Mouse (Mus musculus): ENCODE data around the gene Mrpl58. TPM values are rescaled to one million over a fixed set of nuclear protein-coding genes. Genes with fewer than 3 reads are reported as not detected.
"Not testable (repeated sequence)": the region's sequence is repeated elsewhere in the genome, so short reads cannot be mapped to it uniquely, and the experiment has no call there.

The Mrpl58 gene
- total RNA-seq, 2 experiments from 2014 or later: 115 to 119 TPM

- DNase-seq (ENCODE audit: low spot score in 2 of 2): no peak
- intact Hi-C loops (cut with DNase I): no loop called here
These were observed 22.3 kb upstream of the Mrpl58 start for GRCm38 (mm10) chr11:115381276-115381675.

- intact Hi-C loops (cut with DNase I): no loop called here
- peak; percentile 84 to 85 for DNase-seq (ENCODE audit: low spot score in 2 of 2)
These were observed 21.6 kb upstream of the Mrpl58 start, which contains the start of gene Cdr2l for GRCm38 (mm10) chr11:115381743-115382539. Gene Cdr2l (plus strand): TSS chr11:115381916.

DNA sequence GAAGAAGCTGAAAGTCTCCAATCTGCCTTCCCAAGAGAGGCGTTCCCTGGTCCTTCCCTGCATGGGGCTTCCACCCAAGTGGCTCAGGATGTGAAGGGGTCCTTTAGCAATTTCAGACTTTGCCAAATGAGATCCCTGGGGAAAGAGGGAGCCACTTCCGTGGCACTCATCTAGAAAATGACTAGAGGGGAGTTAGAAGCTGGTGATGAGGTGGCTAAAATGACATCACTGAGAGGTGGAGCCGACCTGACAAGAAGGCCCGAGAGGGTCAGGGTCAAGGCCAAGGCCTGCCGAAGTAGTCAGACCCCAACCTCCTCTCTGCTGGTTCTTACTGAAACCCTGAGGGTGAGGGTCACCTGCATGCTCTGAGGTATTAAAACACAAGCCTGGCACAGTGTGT, 20.7 kb upstream of the Mrpl58 start:
- peak in 1 of 2 experiments; percentile 36 for DNase-seq (ENCODE audit: low spot score in 2 of 2)
- intact Hi-C loops (cut with DNase I): no loop called here

- intact Hi-C loops (cut with DNase I): no loop called here
- DNase-seq (ENCODE audit: low spot score in 2 of 2): peak; percentile 28 to 29
These were observed 19.7 kb upstream of the Mrpl58 start for GRCm38 (mm10) chr11:115383701-115384474.

- intact Hi-C loops (cut with DNase I): no loop called here
- no peak for DNase-seq (ENCODE audit: low spot score in 2 of 2)
These were observed 19.0 kb upstream of the Mrpl58 start for GRCm38 (mm10) chr11:115384587-115384986.

DNA sequence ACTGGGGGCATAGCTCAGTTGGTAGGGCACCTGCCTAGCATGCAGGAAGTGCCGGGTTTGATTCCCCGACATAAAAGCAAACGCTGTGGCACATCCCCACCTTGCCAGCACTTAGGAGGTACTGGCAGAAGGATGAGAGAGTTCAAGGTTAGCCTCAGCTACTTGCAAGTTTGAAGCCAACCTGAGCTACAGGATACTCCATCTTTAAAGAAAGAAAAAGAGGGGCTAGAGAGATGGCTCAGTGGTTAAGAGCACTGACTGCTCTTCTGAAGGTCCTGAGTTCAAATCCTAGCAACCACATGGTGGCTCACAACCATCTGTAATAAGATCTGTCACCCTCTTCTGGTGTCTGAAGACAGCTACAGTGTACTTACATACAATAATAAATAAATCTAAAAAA, 16.7 kb upstream of the Mrpl58 start:
- intact Hi-C loops (cut with DNase I): not testable (repeated sequence)

GRCm38 (mm10) chr11:115391358-115391757, 12.2 kb upstream of the Mrpl58 start:
- no peak for DNase-seq (ENCODE audit: low spot score in 2 of 2)

More for the DNA sequence above, 16.7 kb upstream of the Mrpl58 start:
- DNase-seq (ENCODE audit: low spot score in 2 of 2): not testable (repeated sequence)

GRCm38 (mm10) chr11:115393721-115394325, 9.7 kb upstream of the Mrpl58 start:
- intact Hi-C loops (cut with DNase I): no loop called here
- DNase-seq (ENCODE audit: low spot score in 2 of 2): no peak

More at GRCm38 (mm10) chr11:115391358-115391757, 12.2 kb upstream of the Mrpl58 start:
- intact Hi-C loops (cut with DNase I): no loop called here

DNA sequence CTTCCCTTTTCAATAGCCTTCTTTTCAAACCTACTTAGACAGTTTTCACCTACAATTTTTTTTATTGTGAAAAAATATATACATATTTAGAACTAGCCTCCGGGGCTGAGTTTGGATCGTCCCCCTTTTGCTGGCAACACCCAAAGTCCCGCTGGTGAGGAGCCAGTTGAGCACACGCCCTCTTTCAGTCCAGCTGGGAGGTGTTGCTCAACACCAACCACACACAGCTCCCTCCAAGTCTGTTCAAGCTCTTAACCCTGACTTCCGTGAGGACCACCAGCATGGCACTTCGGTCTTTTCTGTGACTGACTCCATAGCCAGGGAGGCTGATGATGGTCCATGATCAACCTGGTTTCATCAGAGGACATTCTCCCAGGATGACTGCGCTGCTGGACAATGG, 5.5 kb upstream of the Mrpl58 start:
- intact Hi-C loops (cut with DNase I): no loop called here
- DNase-seq (ENCODE audit: low spot score in 2 of 2): no peak

DNA sequence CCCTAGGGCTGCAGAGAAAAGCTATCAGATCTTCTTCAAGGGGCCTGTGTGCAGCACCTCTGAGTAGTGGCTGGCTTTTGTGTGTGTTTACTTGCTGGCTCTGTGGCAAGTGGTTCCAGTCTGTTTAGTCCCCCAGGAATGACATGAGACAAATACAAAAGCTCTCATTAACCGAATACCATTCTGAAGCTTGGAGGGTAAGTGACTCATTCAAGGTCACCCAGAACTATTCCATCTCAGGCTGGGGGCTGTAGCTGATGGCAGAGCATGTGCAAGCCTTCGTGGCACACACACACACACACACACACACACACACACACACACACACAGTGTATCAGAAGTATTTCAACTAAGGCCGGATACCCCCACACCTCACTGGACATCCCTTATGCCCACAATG, 3.4 kb upstream of the Mrpl58 start:
- intact Hi-C loops (cut with DNase I): no loop called here
- peak in 1 of 2 experiments; percentile 14 for DNase-seq (ENCODE audit: low spot score in 2 of 2)

- intact Hi-C loops (cut with DNase I): no loop called here
- DNase-seq (ENCODE audit: low spot score in 2 of 2): peak; percentile 63 to 73
These were observed 2.7 kb upstream of the Mrpl58 start for GRCm38 (mm10) chr11:115400630-115401391.

DNA sequence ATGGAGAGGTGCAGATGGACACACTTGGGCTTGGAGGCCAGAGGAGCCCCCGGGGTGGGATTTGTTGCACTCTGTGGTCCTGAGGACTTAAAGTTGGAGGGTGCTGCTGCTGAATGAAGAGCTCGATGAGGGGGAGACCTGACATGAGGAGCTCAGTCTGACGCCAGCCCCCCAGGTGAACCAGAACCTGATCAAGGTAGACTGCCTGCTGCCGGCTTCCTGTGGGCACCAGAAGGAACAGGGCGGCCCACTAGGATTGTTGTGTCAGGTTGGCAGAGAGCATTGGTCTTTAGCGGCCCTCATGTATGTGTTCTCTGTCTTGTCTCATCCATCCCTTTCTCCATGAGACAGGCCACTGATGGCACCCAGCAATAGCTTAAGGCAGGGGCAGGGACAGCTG, 2.2 kb downstream of the Mrpl58 start:
- intact Hi-C loops (cut with DNase I): no loop called here
- DNase-seq (ENCODE audit: low spot score in 2 of 2): no peak

GRCm38 (mm10) chr11:115406858-115407401, 3.4 kb downstream of the Mrpl58 start:
- intact Hi-C loops (cut with DNase I): no loop called here
- DNase-seq (ENCODE audit: low spot score in 2 of 2): no peak

GRCm38 (mm10) chr11:115408266-115408920, 4.8 kb downstream of the Mrpl58 start:
- no peak for DNase-seq (ENCODE audit: low spot score in 2 of 2)
- intact Hi-C loops (cut with DNase I): no loop called here

DNA sequence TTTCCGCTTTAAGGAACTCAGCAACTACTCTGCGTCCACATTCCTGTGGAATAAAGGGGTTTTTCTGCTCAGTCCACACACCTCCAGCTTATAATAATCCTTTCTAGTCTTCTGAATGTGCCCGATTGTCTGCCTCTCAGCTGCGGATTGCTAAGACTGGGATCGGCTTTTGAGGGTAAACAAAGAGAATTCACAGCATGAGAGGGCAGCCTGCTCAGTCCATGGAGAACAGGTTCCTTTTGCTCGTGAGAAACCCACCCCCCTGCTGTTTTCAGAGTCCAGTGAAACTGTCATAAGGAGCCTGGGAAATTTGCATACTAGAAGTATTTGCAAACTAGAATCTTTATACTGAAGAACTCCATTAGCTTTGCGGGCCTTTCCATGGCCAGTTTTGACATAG, 6.0 kb downstream of the Mrpl58 start:
- intact Hi-C loops (cut with DNase I): no loop called here
- DNase-seq (ENCODE audit: low spot score in 2 of 2): no peak

GRCm38 (mm10) chr11:115419531-115420237, 16.1 kb downstream of the Mrpl58 start, which contains the start of the genes Atp5h and Kctd2:
Gene Atp5h (minus strand): TSS chr11:115419962.
Gene Kctd2 (plus strand): TSS chr11:115420128.
- DNase-seq (ENCODE audit: low spot score in 2 of 2): peak; percentile 94 to 96
- intact Hi-C loops (cut with DNase I): loop anchor here (2.0 kb wide), 2 partner anchors 53 to 55 kb away; partner anchors contain the start of genes Armc7 and Hid1

DNA sequence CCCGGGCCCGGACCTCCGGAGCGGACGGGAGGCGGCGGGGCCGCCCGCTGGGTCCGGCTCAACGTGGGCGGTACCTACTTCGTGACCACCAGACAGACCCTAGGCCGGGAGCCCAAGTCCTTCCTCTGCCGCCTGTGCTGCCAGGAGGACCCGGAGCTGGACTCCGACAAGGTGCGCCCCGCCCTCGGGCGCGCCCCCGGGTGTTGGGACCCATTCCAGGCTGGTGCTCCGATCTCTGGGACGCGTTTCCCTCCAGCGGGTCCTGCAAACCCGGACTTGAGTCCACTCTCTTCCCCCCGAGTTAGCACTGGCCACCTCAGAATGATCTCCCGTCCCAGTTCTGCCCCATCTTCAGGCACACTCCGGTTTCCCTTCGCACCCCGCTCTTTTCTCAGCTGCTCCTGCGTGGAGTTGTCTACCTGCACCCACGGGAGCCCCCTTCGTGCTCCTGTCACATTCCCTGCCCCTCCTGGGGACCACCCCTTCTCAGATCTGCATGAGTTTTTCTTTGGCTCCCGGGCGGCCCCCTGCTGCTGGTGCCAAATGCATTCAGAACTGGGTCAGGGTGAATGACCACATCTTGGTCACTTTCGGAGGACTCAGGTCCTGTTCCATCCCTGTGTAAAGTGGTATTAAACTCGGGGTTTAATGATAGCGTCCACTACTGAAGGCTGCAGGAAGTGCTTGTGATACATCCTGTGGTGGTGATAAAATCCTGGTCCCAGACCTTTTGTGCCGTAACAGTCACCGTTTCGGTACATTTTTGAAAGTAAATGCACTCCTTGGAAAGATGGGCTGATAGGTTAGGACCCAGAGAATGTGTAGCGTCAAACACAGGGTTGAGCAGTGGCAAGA, 17.0 kb downstream of the Mrpl58 start:
- intact Hi-C loops (cut with DNase I): loop anchor here (2.0 kb wide), 2 partner anchors 54 kb away; partner anchors contain the start of genes Armc7 and Hid1
- peak; percentile 55 to 66 for DNase-seq (ENCODE audit: low spot score in 2 of 2)

All from left cerebral cortex, postnatal 36 days (tissue).